Mouse (Mus musculus): ENCODE data around the gene Man1a. TPM values are rescaled to one million over a fixed set of nuclear protein-coding genes. Genes with fewer than 3 reads are reported as not detected.

The Man1a gene
- polyA plus RNA-seq, 1 experiment from 2014 or later = 3.3 TPM

DNA sequence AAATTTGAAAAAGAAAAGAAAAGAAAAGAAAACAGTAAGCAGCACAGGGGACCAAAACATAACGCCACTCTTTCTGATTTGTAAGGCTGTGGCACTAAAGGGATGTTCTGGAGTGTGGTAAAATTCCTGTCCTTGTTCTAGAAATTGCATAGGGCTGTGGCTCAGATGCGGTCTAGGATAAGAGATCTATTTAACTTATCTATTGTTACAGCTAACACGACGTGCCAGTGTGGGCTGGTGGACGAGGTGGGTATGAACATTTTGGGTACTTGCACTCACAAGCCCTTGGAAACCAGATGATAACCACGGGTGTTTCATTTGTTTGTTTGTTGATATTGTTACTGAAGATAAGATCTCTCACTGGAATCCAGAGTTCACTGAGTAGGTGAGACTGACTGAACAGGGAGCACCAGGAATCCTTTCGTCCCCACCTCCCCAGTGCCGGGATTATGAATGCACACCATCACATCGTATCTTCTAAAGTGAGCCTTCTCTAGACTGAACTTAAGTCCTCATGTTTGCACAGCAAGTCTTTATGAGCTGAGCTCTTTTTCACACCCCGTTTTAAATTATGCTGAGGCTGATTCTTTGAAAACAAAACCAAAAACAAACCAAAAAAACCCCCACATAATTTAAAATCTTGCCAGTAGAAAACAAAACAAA lies 38.9 kb downstream of the Man1a start:
- Histone ChIP-seq H3K27me3 (ENCODE audit: control insufficient read depth, insufficient read depth, low read length) (no peaks in the 10 kb centered on the region), H3K36me3 (ENCODE audit: control insufficient read depth, insufficient read depth, low read length) (no peaks in the 10 kb centered on the region), H3K4me3 (ENCODE audit: low read depth, low read length) (no peak overlapping the region), H3K27ac (ENCODE audit: low read depth, low read length) (no peak overlapping the region), H3K4me1 (replicated peaks; ENCODE audit: control insufficient read depth, insufficient read depth, low read length) (no peaks in the 10 kb centered on the region), H3K9ac (ENCODE audit: low read depth, low read length) (no peak overlapping the region), H3K9me3 (ENCODE audit: control insufficient read depth, low read length) (no peaks in the 10 kb centered on the region), H3K4me2 (replicated peaks; ENCODE audit: low read depth, low read length) (no peak overlapping the region)
- ATAC-seq (ENCODE audit: low FRiP score) (no peak), DNase-seq (ENCODE audit: low spot score) (no peak)
- WGBS = 86% methylated on average over 10 of the region's 10 CpGs

DNA sequence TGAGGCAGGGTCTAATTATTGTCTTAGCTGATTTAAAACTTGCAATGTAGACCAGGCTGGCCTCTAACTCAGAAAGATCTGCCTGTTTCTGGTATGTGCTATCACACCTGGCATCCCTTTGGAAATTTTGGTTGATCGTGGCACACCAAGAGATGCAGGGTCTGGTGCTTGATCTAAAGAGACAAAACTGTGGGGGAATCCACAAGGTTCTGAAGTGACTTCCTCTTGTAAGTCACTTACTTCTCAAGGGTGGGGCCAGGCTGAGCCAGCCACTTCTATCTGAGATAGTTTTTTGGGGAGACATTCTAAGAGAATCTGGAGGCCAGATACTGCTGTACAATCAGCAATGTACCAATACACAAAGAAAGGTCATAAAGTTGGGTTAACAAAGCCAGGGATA lies 40.8 kb downstream of the Man1a start:
- ATAC-seq (ENCODE audit: low FRiP score) (no peak), DNase-seq (ENCODE audit: low spot score) (no peak)
- H3K36me3 ChIP-seq (ENCODE audit: control insufficient read depth, insufficient read depth, low read length) = no peaks in the 10 kb centered on the region
- H3K4me3 ChIP-seq (ENCODE audit: low read depth, low read length) = no peak overlapping the region
- H3K4me2 ChIP-seq (replicated peaks; ENCODE audit: low read depth, low read length) = no peak overlapping the region
- no peaks in the 10 kb centered on the region for H3K4me1 ChIP-seq (replicated peaks; ENCODE audit: control insufficient read depth, insufficient read depth, low read length)
- H3K27ac ChIP-seq (ENCODE audit: low read depth, low read length) = no peak overlapping the region
- no peaks in the 10 kb centered on the region for H3K27me3 ChIP-seq (ENCODE audit: control insufficient read depth, insufficient read depth, low read length)
- no peak overlapping the region for H3K9ac ChIP-seq (ENCODE audit: low read depth, low read length)
- WGBS = 92% methylated on average over 1 of the region's 1 CpGs
- H3K9me3 ChIP-seq (ENCODE audit: control insufficient read depth, low read length) = no peaks in the 10 kb centered on the region

DNA sequence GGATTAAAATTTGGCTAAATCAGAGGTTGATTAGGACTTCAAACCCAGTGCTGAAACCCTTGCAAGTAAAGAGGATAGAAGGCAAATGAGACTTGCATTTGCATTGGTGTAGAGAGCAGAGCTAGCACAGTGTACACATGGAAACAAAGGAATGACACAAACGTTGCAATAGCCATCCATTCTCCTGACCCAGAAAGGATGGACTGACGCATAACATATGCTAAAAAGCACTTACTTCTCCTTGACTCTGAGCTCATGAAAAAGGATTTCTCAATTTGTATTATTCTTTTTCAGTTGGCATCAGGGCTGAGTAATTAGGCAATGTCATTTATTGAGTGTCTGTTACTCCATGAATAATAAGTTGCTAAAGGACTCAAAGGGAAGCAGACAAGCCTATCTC lies 41.6 kb downstream of the Man1a start:
- DNase-seq (ENCODE audit: low spot score) = no peak
- H3K27ac ChIP-seq (ENCODE audit: low read depth, low read length) = no peak overlapping the region
- H3K9me3 ChIP-seq (ENCODE audit: control insufficient read depth, low read length) = no peaks in the 10 kb centered on the region
- no peak overlapping the region for H3K4me2 ChIP-seq (replicated peaks; ENCODE audit: low read depth, low read length)
- H3K27me3 ChIP-seq (ENCODE audit: control insufficient read depth, insufficient read depth, low read length) = no peaks in the 10 kb centered on the region
- no peak for ATAC-seq (ENCODE audit: low FRiP score)
- H3K36me3 ChIP-seq (ENCODE audit: control insufficient read depth, insufficient read depth, low read length) = no peaks in the 10 kb centered on the region
- no peak overlapping the region for H3K4me3 ChIP-seq (ENCODE audit: low read depth, low read length)
- 73% methylated on average over 2 of the region's 2 CpGs for WGBS
- no peaks in the 10 kb centered on the region for H3K4me1 ChIP-seq (replicated peaks; ENCODE audit: control insufficient read depth, insufficient read depth, low read length)
- H3K9ac ChIP-seq (ENCODE audit: low read depth, low read length) = no peak overlapping the region

DNA sequence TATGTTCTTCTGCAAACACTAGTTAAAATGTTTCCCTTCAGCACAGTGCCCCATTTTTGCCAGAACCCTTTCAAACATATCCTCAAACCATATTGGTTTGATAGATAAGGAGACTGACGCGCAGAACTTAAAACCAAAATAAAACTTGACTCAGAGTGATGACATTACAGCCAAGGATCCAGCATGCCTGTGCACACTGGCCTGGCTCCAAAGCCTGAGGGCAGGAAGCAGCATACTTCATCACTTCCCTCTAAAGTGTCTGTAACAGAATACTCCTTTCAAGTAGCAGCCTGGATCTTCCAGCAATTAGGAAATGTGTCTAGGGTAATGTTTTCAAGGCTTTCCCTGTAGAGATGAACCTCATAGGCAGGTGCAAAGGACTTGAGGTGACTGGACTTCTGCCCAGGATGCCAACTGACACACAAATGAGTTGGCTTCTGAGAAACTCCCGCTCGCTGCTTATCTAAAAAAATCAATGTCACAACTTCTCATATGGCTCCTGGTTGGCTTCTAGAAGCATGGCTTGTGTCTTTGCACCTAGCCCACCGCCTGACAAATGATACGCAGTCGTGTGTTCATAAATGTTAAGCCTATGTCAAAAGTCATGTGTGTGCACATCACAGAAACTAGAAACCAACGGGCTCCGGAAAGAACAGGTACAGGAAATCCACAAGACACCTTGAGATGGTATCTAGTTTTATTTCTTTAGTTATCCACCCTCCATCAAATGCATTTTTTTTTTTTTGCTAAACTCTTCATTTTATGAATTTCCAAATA lies 43.9 kb downstream of the Man1a start:
- DNase-seq (ENCODE audit: low spot score) = no peak
- H3K27ac ChIP-seq (ENCODE audit: low read depth, low read length) = no peak overlapping the region
- H3K4me3 ChIP-seq (ENCODE audit: low read depth, low read length) = no peak overlapping the region
- H3K9me3 ChIP-seq (ENCODE audit: control insufficient read depth, low read length) = no peaks in the 10 kb centered on the region
- H3K27me3 ChIP-seq (ENCODE audit: control insufficient read depth, insufficient read depth, low read length) = no peaks in the 10 kb centered on the region
- no peak overlapping the region for H3K9ac ChIP-seq (ENCODE audit: low read depth, low read length)
- H3K4me2 ChIP-seq (replicated peaks; ENCODE audit: low read depth, low read length) = no peak overlapping the region
- WGBS = 93% methylated on average over 9 of the region's 9 CpGs
- ATAC-seq (ENCODE audit: low FRiP score) = no peak
- H3K36me3 ChIP-seq (ENCODE audit: control insufficient read depth, insufficient read depth, low read length) = no peaks in the 10 kb centered on the region
- no peaks in the 10 kb centered on the region for H3K4me1 ChIP-seq (replicated peaks; ENCODE audit: control insufficient read depth, insufficient read depth, low read length)

- H3K9me3 ChIP-seq (ENCODE audit: control insufficient read depth, low read length) = no peaks in the 10 kb centered on the region
- H3K27ac ChIP-seq (ENCODE audit: low read depth, low read length) = no peak overlapping the region
- WGBS = 91% methylated on average over 4 of the region's 4 CpGs
- no peak overlapping the region for H3K4me3 ChIP-seq (ENCODE audit: low read depth, low read length)
- no peak overlapping the region for H3K4me2 ChIP-seq (replicated peaks; ENCODE audit: low read depth, low read length)
- no peaks in the 10 kb centered on the region for H3K36me3 ChIP-seq (ENCODE audit: control insufficient read depth, insufficient read depth, low read length)
- ATAC-seq (ENCODE audit: low FRiP score) (no peak), DNase-seq (ENCODE audit: low spot score) (no peak)
- no peak overlapping the region for H3K9ac ChIP-seq (ENCODE audit: low read depth, low read length)
- no peaks in the 10 kb centered on the region for H3K4me1 ChIP-seq (replicated peaks; ENCODE audit: control insufficient read depth, insufficient read depth, low read length)
- no peaks in the 10 kb centered on the region for H3K27me3 ChIP-seq (ENCODE audit: control insufficient read depth, insufficient read depth, low read length)
Measured at GRCm38 (mm10) chr10:54028866-54029265, 47.5 kb downstream of the Man1a start.

GRCm38 (mm10) chr10:54026738-54027427 lies 49.5 kb downstream of the Man1a start:
- WGBS = 90% methylated on average over 5 of the region's 5 CpGs
- DNase-seq (ENCODE audit: low spot score) (no peak), ATAC-seq (ENCODE audit: low FRiP score) (no peak)

GRCm38 (mm10) chr10:54026101-54026500 lies 50.3 kb downstream of the Man1a start:
- 92% methylated on average over 4 of the region's 4 CpGs for WGBS

More at GRCm38 (mm10) chr10:54026738-54027427, 49.5 kb downstream of the Man1a start:
- H3K27me3 ChIP-seq (ENCODE audit: control insufficient read depth, insufficient read depth, low read length) = no peaks in the 10 kb centered on the region
- no peaks in the 10 kb centered on the region for H3K9me3 ChIP-seq (ENCODE audit: control insufficient read depth, low read length)
- H3K9ac ChIP-seq (ENCODE audit: low read depth, low read length) = no peak overlapping the region
- H3K4me3 ChIP-seq (ENCODE audit: low read depth, low read length) = no peak overlapping the region
- H3K36me3 ChIP-seq (ENCODE audit: control insufficient read depth, insufficient read depth, low read length) = no peaks in the 10 kb centered on the region
- no peak overlapping the region for H3K27ac ChIP-seq (ENCODE audit: low read depth, low read length)
- no peak overlapping the region for H3K4me2 ChIP-seq (replicated peaks; ENCODE audit: low read depth, low read length)
- no peaks in the 10 kb centered on the region for H3K4me1 ChIP-seq (replicated peaks; ENCODE audit: control insufficient read depth, insufficient read depth, low read length)

DNA sequence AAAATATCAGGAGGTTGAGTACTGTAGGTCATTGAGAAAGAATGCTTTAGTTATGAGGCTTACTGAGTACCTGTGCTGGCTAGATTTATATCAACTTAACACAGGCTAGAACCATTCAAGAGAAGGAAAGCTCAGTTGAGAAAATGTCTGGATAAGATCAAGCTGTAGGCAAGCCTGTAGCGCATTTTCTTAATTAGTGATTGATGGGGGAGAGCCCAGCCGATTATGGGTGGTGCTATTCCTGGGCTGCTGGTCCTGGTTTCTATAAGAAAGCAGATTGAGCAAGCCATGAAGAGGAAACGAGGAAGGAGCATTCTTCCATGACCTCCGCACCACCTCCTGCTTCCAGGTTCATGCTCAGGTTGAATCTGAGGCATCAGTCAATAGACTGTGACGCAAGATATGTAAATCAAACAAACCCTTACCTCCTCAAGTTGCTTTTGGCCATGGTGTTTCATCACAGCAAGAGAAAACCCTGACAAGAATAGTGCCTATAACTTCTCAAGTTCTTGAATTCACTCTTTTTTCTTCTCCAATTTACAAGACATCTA lies 58.4 kb downstream of the Man1a start:
- no peak for ATAC-seq (ENCODE audit: low FRiP score)
- DNase-seq (ENCODE audit: low spot score) = no peak

More at GRCm38 (mm10) chr10:54026101-54026500, 50.3 kb downstream of the Man1a start:
- no peaks in the 10 kb centered on the region for H3K27me3 ChIP-seq (ENCODE audit: control insufficient read depth, insufficient read depth, low read length)
- no peak overlapping the region for H3K9ac ChIP-seq (ENCODE audit: low read depth, low read length)
- no peak overlapping the region for H3K4me2 ChIP-seq (replicated peaks; ENCODE audit: low read depth, low read length)
- ATAC-seq (ENCODE audit: low FRiP score) = no peak
- H3K27ac ChIP-seq (ENCODE audit: low read depth, low read length) = no peak overlapping the region
- H3K9me3 ChIP-seq (ENCODE audit: control insufficient read depth, low read length) = no peaks in the 10 kb centered on the region
- H3K4me1 ChIP-seq (replicated peaks; ENCODE audit: control insufficient read depth, insufficient read depth, low read length) = no peaks in the 10 kb centered on the region
- no peaks in the 10 kb centered on the region for H3K36me3 ChIP-seq (ENCODE audit: control insufficient read depth, insufficient read depth, low read length)
- H3K4me3 ChIP-seq (ENCODE audit: low read depth, low read length) = no peak overlapping the region
- no peak for DNase-seq (ENCODE audit: low spot score)

More for the DNA sequence above, 58.4 kb downstream of the Man1a start:
- H3K36me3 ChIP-seq (ENCODE audit: control insufficient read depth, insufficient read depth, low read length) = no peaks in the 10 kb centered on the region
- no peaks in the 10 kb centered on the region for H3K27me3 ChIP-seq (ENCODE audit: control insufficient read depth, insufficient read depth, low read length)
- no peak overlapping the region for H3K4me3 ChIP-seq (ENCODE audit: low read depth, low read length)
- no peak overlapping the region for H3K4me2 ChIP-seq (replicated peaks; ENCODE audit: low read depth, low read length)
- H3K9me3 ChIP-seq (ENCODE audit: control insufficient read depth, low read length) = no peaks in the 10 kb centered on the region
- H3K9ac ChIP-seq (ENCODE audit: low read depth, low read length) = no peak overlapping the region
- H3K27ac ChIP-seq (ENCODE audit: low read depth, low read length) = no peak overlapping the region
- no peaks in the 10 kb centered on the region for H3K4me1 ChIP-seq (replicated peaks; ENCODE audit: control insufficient read depth, insufficient read depth, low read length)
- 83% methylated on average over 5 of the region's 5 CpGs for WGBS

Measured in hindbrain, embryonic 11.5 days (tissue).